Mouse (Mus musculus): ENCODE measurements around the gene Zfp385b. TPM values are rescaled to one million over a fixed set of nuclear protein-coding genes. Genes with fewer than 3 reads are reported as not detected.

Gene Zfp385b
- 0.12 and 0.17 TPM in 2 replicates for polyA plus RNA-seq (2012; ENCODE audit: low replicate concordance)

DNA sequence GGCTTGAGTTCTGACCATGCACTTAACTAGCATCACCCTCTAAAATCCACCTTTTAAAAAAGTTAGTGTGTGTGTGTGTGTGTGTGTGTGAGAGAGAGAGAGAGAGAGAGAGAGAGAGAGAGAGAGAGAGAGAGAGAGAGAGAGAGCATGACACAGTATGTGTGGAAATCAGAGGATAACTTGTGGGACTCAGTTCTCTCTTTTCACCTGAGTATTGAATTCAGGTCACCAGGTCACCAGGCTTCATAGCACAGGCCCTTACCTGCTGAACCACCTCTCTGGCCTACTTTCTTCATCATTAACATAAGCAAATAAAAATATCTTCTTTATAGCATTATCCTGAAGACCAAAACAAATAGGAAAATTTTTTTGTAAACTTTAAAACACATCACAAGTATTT lies at the start of gene Zfp385b:
TSS of gene Zfp385b (minus strand) at position 101 of the 400 bp plus-strand sequence.

Other genes starting within 250 kb of the Zfp385b start
- gene Cwc22, start 126.7 kb upstream of the Zfp385b start, polyA plus RNA-seq (2012; ENCODE audit: low replicate concordance) = 9.2 and 11.7 TPM in 2 replicates